Mouse (Mus musculus): ENCODE results near the gene Ddr2. TPM values are rescaled to one million over a fixed set of nuclear protein-coding genes. Genes with fewer than 3 reads are reported as not detected.

The Ddr2 gene
- polyA plus RNA-seq, 1 experiment from 2014 or later, result 0.91 TPM

- no peaks in the 10 kb centered on the region for H3K36me3 ChIP-seq (ENCODE audit: control insufficient read depth, insufficient read depth, low read length)
- 79% methylated on average over 8 of the region's 8 CpGs for WGBS
- no peak for ATAC-seq (ENCODE audit: low read depth)
Measured at GRCm38 (mm10) chr1:170073768-170074167, 36.8 kb downstream of the Ddr2 start.

DNA sequence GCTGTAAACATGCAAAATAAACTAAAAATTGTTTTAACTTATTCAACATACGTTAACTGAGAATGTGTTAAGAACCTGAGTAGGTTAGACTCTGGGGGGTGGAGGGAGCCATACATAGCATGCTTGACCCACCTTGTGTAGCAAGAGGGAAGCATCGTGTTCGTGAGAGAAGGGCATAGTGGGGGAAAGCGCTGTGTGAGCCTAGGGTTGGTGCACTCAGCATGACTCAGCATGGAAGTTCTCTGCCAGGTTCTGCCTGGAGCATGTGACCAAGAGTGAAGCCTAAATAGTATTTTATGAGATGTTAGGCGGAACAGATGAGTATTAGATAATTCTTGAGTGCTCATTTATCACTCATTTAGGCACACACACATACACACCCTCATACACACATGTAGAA lies 41.4 kb downstream of the Ddr2 start:
- Histone ChIP-seq H3K4me1 (ENCODE audit: control insufficient read depth, insufficient read depth, low read length) (no peaks in the 10 kb centered on the region), H3K27ac (ENCODE audit: low read depth, low read length) (no peak overlapping the region), H3K9me3 (ENCODE audit: control insufficient read depth, low read length) (no peaks in the 10 kb centered on the region), H3K36me3 (ENCODE audit: control insufficient read depth, insufficient read depth, low read length) (no peaks in the 10 kb centered on the region), H3K4me3 (ENCODE audit: low read depth, low read length) (no peak overlapping the region), H3K27me3 (ENCODE audit: control insufficient read depth, insufficient read depth, low read length) (no peaks in the 10 kb centered on the region), H3K4me2 (ENCODE audit: low read depth, low read length) (no peak overlapping the region), H3K9ac (replicated peaks; ENCODE audit: low read depth, low read length) (no peak overlapping the region)
- ATAC-seq (ENCODE audit: low read depth), result no peak
- 88% methylated on average over 5 of the region's 5 CpGs for WGBS

More at GRCm38 (mm10) chr1:170073768-170074167, 36.8 kb downstream of the Ddr2 start:
- Histone ChIP-seq H3K4me1 (ENCODE audit: control insufficient read depth, insufficient read depth, low read length) (no peaks in the 10 kb centered on the region), H3K9me3 (ENCODE audit: control insufficient read depth, low read length) (no peaks in the 10 kb centered on the region), H3K4me2 (ENCODE audit: low read depth, low read length) (no peak overlapping the region), H3K4me3 (ENCODE audit: low read depth, low read length) (no peak overlapping the region), H3K27ac (ENCODE audit: low read depth, low read length) (no peak overlapping the region), H3K9ac (replicated peaks; ENCODE audit: low read depth, low read length) (no peak overlapping the region), H3K27me3 (ENCODE audit: control insufficient read depth, insufficient read depth, low read length) (no peaks in the 10 kb centered on the region)

DNA sequence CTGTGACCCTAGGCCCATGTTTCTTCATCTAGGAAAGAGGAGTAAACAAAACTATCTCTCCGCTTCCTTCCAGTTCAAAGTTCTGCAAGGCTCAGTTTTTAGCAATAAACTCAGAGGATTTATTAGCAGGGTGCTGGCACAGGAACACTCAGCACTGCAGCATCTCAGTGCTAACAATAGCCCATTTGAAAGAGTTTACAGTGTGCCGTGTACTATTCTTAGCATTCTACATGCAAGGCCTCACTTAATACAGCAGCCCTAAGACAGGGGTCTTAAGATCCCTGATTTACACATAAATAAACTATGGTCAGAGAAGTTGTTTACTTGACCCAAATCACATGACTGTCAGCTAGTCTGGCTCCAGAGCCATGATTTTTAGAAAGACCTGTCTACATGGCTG lies 44.6 kb downstream of the Ddr2 start:
- Histone ChIP-seq H3K27ac (ENCODE audit: low read depth, low read length) (no peak overlapping the region), H3K4me2 (ENCODE audit: low read depth, low read length) (no peak overlapping the region), H3K4me3 (ENCODE audit: low read depth, low read length) (no peak overlapping the region), H3K36me3 (ENCODE audit: control insufficient read depth, insufficient read depth, low read length) (no peaks in the 10 kb centered on the region), H3K27me3 (ENCODE audit: control insufficient read depth, insufficient read depth, low read length) (no peaks in the 10 kb centered on the region), H3K9ac (replicated peaks; ENCODE audit: low read depth, low read length) (no peak overlapping the region), H3K9me3 (ENCODE audit: control insufficient read depth, low read length) (no peaks in the 10 kb centered on the region), H3K4me1 (ENCODE audit: control insufficient read depth, insufficient read depth, low read length) (no peaks in the 10 kb centered on the region)
- no peak for ATAC-seq (ENCODE audit: low read depth)
- 65% methylated on average over 2 of the region's 2 CpGs for WGBS

DNA sequence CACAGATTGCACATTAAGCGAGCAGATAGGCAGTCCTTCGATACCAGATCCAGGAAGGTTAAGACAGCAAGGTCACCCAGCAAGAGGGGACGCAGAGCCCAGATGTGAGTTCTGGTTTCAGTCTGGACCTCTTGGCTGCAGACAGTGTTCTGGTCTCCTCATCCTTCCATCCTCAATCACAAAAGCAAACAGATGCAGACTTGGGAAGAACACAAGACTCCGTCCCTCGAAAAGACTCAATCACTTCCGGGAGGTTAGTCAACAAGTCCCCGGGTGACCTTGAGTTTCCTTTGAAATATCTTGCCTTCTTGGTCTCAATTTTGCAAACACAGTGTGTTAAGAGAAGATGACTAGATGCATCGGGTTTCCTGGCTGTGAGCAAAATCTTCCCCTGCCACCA lies 45.6 kb downstream of the Ddr2 start:
- H3K36me3 ChIP-seq (ENCODE audit: control insufficient read depth, insufficient read depth, low read length), result no peaks in the 10 kb centered on the region
- 89% methylated on average over 8 of the region's 8 CpGs for WGBS
- no peaks in the 10 kb centered on the region for H3K4me1 ChIP-seq (ENCODE audit: control insufficient read depth, insufficient read depth, low read length)
- H3K9me3 ChIP-seq (ENCODE audit: control insufficient read depth, low read length), result no peaks in the 10 kb centered on the region
- no peak overlapping the region for H3K4me3 ChIP-seq (ENCODE audit: low read depth, low read length)
- no peak overlapping the region for H3K4me2 ChIP-seq (ENCODE audit: low read depth, low read length)
- no peak overlapping the region for H3K9ac ChIP-seq (replicated peaks; ENCODE audit: low read depth, low read length)
- H3K27ac ChIP-seq (ENCODE audit: low read depth, low read length), result no peak overlapping the region
- ATAC-seq (ENCODE audit: low read depth), result no peak
- no peaks in the 10 kb centered on the region for H3K27me3 ChIP-seq (ENCODE audit: control insufficient read depth, insufficient read depth, low read length)

- no peaks in the 10 kb centered on the region for H3K4me1 ChIP-seq (ENCODE audit: control insufficient read depth, insufficient read depth, low read length)
- no peaks in the 10 kb centered on the region for H3K27me3 ChIP-seq (ENCODE audit: control insufficient read depth, insufficient read depth, low read length)
- H3K9ac ChIP-seq (replicated peaks; ENCODE audit: low read depth, low read length), result no peak overlapping the region
- H3K4me2 ChIP-seq (ENCODE audit: low read depth, low read length), result no peak overlapping the region
- no peak overlapping the region for H3K4me3 ChIP-seq (ENCODE audit: low read depth, low read length)
- H3K9me3 ChIP-seq (ENCODE audit: control insufficient read depth, low read length), result no peaks in the 10 kb centered on the region
- no peak overlapping the region for H3K27ac ChIP-seq (ENCODE audit: low read depth, low read length)
- 79% methylated on average over 9 of the region's 9 CpGs for WGBS
- no peaks in the 10 kb centered on the region for H3K36me3 ChIP-seq (ENCODE audit: control insufficient read depth, insufficient read depth, low read length)
- ATAC-seq (ENCODE audit: low read depth), result no peak
Measured at GRCm38 (mm10) chr1:170064083-170064494, 46.5 kb downstream of the Ddr2 start.

- Histone ChIP-seq H3K27me3 (ENCODE audit: control insufficient read depth, insufficient read depth, low read length) (no peaks in the 10 kb centered on the region), H3K9ac (replicated peaks; ENCODE audit: low read depth, low read length) (no peak overlapping the region), H3K9me3 (ENCODE audit: control insufficient read depth, low read length) (no peaks in the 10 kb centered on the region), H3K4me1 (ENCODE audit: control insufficient read depth, insufficient read depth, low read length) (peaks cover 3% of the 10 kb centered on the region; the same call in 1 of the 2 replicates), H3K36me3 (ENCODE audit: control insufficient read depth, insufficient read depth, low read length) (no peaks in the 10 kb centered on the region), H3K4me3 (ENCODE audit: low read depth, low read length) (no peak overlapping the region), H3K27ac (ENCODE audit: low read depth, low read length) (no peak overlapping the region), H3K4me2 (ENCODE audit: low read depth, low read length) (no peak overlapping the region)
- 80% methylated on average over 3 of the region's 3 CpGs for WGBS
- ATAC-seq (ENCODE audit: low read depth), result no peak
Measured at GRCm38 (mm10) chr1:170060214-170060613, 50.3 kb downstream of the Ddr2 start.

DNA sequence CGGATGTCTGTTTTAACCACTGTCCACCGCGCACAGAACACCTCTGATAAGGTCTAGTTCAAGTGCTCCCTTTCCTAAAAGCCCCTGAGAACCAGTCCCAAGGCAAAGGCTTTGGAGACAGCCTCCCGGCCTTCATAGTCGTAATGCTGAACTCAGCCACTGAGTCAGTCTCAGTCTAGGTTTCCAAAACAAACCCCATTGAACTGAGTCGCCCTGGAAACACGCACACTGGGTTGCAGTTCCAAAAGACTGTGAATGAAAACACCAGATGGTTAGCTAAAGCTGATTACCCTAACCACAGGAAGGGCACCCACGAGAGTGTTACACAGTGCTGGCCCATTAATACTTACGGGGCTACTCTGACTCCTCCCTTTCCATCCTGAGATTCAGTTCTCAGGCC lies 51.2 kb downstream of the Ddr2 start:
- H3K9me3 ChIP-seq (ENCODE audit: control insufficient read depth, low read length), result no peaks in the 10 kb centered on the region
- whole genome bisulfite sequencing, result 77% methylated on average over 9 of the region's 9 CpGs
- no peaks in the 10 kb centered on the region for H3K27me3 ChIP-seq (ENCODE audit: control insufficient read depth, insufficient read depth, low read length)
- peaks cover 3% of the 10 kb centered on the region; the same call in 1 of the 2 replicates for H3K4me1 ChIP-seq (ENCODE audit: control insufficient read depth, insufficient read depth, low read length)
- no peak for ATAC-seq (ENCODE audit: low read depth)
- H3K4me2 ChIP-seq (ENCODE audit: low read depth, low read length), result no peak overlapping the region
- no peak overlapping the region for H3K4me3 ChIP-seq (ENCODE audit: low read depth, low read length)
- no peaks in the 10 kb centered on the region for H3K36me3 ChIP-seq (ENCODE audit: control insufficient read depth, insufficient read depth, low read length)
- no peak overlapping the region for H3K27ac ChIP-seq (ENCODE audit: low read depth, low read length)
- H3K9ac ChIP-seq (replicated peaks; ENCODE audit: low read depth, low read length), result no peak overlapping the region

DNA sequence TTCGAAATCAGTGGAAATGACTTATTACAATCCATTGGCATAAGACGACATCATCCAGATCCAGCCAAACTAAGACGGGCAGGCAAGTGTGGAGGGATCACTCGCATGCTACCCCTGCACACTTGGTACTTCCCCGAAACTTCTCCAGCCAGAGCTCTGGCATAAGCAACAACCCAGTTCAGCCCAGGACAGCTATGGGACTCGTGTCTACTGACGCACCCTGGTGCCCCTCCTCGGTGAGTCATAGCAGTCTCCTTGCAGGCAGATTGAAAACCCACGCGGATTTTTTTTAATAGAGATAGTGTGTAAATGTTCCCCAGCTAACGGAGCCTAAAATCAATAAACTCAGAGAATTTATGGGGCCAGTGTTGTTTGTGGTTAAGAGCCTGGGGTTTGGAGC lies 52.5 kb downstream of the Ddr2 start:
- WGBS, result 84% methylated on average over 11 of the region's 11 CpGs
- no peak for ATAC-seq (ENCODE audit: low read depth)

DNA sequence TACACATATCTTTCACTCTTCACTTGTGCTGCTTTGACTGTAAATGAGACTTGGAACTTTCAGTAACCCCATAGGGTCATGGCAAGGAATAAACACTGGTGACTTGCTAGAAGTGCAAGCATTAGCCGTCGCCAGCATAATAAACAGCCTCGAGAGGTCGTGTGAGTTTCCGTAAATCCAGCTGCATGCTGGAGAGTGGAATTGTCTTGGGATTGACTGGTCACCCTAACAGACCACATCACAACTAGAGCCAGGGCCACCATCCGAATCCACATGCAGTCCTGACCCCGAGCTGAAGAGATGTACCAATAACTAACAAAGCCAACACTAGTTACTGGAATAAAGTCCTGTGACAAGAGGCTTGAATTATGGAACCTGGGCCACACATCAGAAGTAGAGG lies 53.0 kb downstream of the Ddr2 start:
- WGBS, result 76% methylated on average over 7 of the region's 7 CpGs
- Histone ChIP-seq H3K9me3 (ENCODE audit: control insufficient read depth, low read length) (no peaks in the 10 kb centered on the region), H3K4me2 (ENCODE audit: low read depth, low read length) (no peak overlapping the region), H3K27ac (ENCODE audit: low read depth, low read length) (no peak overlapping the region), H3K9ac (replicated peaks; ENCODE audit: low read depth, low read length) (no peak overlapping the region), H3K36me3 (ENCODE audit: control insufficient read depth, insufficient read depth, low read length) (no peaks in the 10 kb centered on the region), H3K4me1 (ENCODE audit: control insufficient read depth, insufficient read depth, low read length) (peaks cover 3% of the 10 kb centered on the region; the same call in 1 of the 2 replicates), H3K4me3 (ENCODE audit: low read depth, low read length) (no peak overlapping the region), H3K27me3 (ENCODE audit: control insufficient read depth, insufficient read depth, low read length) (no peaks in the 10 kb centered on the region)
- ATAC-seq (ENCODE audit: low read depth), result no peak

More for the DNA sequence above, 52.5 kb downstream of the Ddr2 start:
- peaks cover 3% of the 10 kb centered on the region; the same call in 1 of the 2 replicates for H3K4me1 ChIP-seq (ENCODE audit: control insufficient read depth, insufficient read depth, low read length)
- no peaks in the 10 kb centered on the region for H3K9me3 ChIP-seq (ENCODE audit: control insufficient read depth, low read length)
- H3K9ac ChIP-seq (replicated peaks; ENCODE audit: low read depth, low read length), result no peak overlapping the region
- H3K27ac ChIP-seq (ENCODE audit: low read depth, low read length), result no peak overlapping the region
- no peak overlapping the region for H3K4me3 ChIP-seq (ENCODE audit: low read depth, low read length)
- H3K4me2 ChIP-seq (ENCODE audit: low read depth, low read length), result no peak overlapping the region
- H3K27me3 ChIP-seq (ENCODE audit: control insufficient read depth, insufficient read depth, low read length), result no peaks in the 10 kb centered on the region
- H3K36me3 ChIP-seq (ENCODE audit: control insufficient read depth, insufficient read depth, low read length), result no peaks in the 10 kb centered on the region
